Comparison of ENCODE assay signal across 10 mouse cellular contexts in genomic region chr16:10767158-10767557, GRCm38 (mm10). TPM values are rescaled to one million over a fixed set of nuclear protein-coding genes. Genes with fewer than 3 reads are reported as not detected.
DNase-seq lines count a peak whose midpoint lies in the region; ATAC-seq and TF ChIP-seq lines count a peak whose summit lies in the region.
"Had no signal": no experiment of that assay in that cellular context is flagged by ENCODE, and none has a peak within 500 bp of the region (broad histone marks: within the 10 kb centered on the region; RNA-seq: fewer than 3 reads in every experiment).

No protein-coding gene starts in this region.

- ATAC-seq in CD4-positive, CD25-positive, alpha-beta regulatory T cell, adult 4 months, result peak; percentile 27
- ATAC-seq in erythroblast, adult 5-6 weeks (replicated peaks; ENCODE audit: low FRiP score, poor library complexity, severe bottlenecking), result peak; percentile 81

- no peaks in the 10 kb centered on the region for H3K36me3 ChIP-seq in heart, embryonic 10.5 days
- H3K36me3 ChIP-seq in testis, adult 2 months (ENCODE audit: control insufficient read depth, insufficient read depth, low read length), result no peaks in the 10 kb centered on the region
- H3K36me3 ChIP-seq: limb, embryonic 13.5 days had no signal

- WGBS in heart, embryonic 10.5 days, result 35% methylated on average over 4 of the region's 4 CpGs

- H3K27me3 ChIP-seq in heart, embryonic 10.5 days (ENCODE audit: insufficient read depth, poor library complexity, severe bottlenecking), result peaks cover 41% of the 10 kb centered on the region
- H3K27me3 ChIP-seq in testis, adult 2 months (ENCODE audit: control insufficient read depth, insufficient read depth, low read length), result no peaks in the 10 kb centered on the region
- H3K27me3 ChIP-seq: limb, embryonic 13.5 days had no signal

- H3K4me3 ChIP-seq in heart, embryonic 10.5 days, result no peak overlapping the region
- no peak overlapping the region for H3K4me3 ChIP-seq in bone marrow macrophage, adult 2 months (ENCODE audit: insufficient read depth, low read length)
- H3K4me3 ChIP-seq in testis, adult 2 months (ENCODE audit: control insufficient read depth, low read depth, low read length), result no peak overlapping the region
- H3K4me3 ChIP-seq: limb, embryonic 13.5 days had no signal

- TF ChIP-seq POLR2A in bone marrow macrophage, adult 2 months (IDR thresholded peaks at IDR 0.05; ENCODE audit: borderline replicate concordance, low read depth, low read length), result no peak
- no peak for TF ChIP-seq POLR2A in testis, adult 2 months (IDR thresholded peaks at IDR 0.05; ENCODE audit: control insufficient read depth, low read depth, low read length)

- peaks cover 28% of the 10 kb centered on the region for H3K4me1 ChIP-seq in heart, embryonic 10.5 days
- H3K4me1 ChIP-seq in bone marrow macrophage, adult 2 months (ENCODE audit: control insufficient read depth, insufficient read depth, low read length), result peaks cover 5% of the 10 kb centered on the region
- no peaks in the 10 kb centered on the region; the same call in none of the 2 replicates for H3K4me1 ChIP-seq in testis, adult 2 months (ENCODE audit: control insufficient read depth, insufficient read depth, low read length)

- H3K27ac ChIP-seq in heart, embryonic 10.5 days, result no peak overlapping the region
- no peak overlapping the region for H3K27ac ChIP-seq in bone marrow macrophage, adult 2 months (ENCODE audit: insufficient read depth, low read depth, low read length)
- no peak overlapping the region for H3K27ac ChIP-seq in testis, adult 2 months (ENCODE audit: control insufficient read depth, insufficient read depth, low read depth, low read length)
- H3K27ac ChIP-seq: limb, embryonic 13.5 days had no signal

- peak; percentile 46 to 75 for DNase-seq in heart, adult 9 months (ENCODE audit: low spot score in 2 of 2)
- DNase-seq in heart, embryonic 10.5 days (ENCODE audit: low spot score), result no peak
- peak; percentile 75 to 83 for DNase-seq in kidney, postnatal 4 days
- DNase-seq in lung, postnatal 25 days (ENCODE audit: low spot score), result peak; percentile 83

- peak; percentile 21; the same call in 1 of the 2 replicates for TF ChIP-seq CTCF in bone marrow macrophage, adult 2 months (IDR thresholded peaks at IDR 0.05; ENCODE audit: low read depth, low read length)
- peak; percentile 21; the same call in 1 of the 2 replicates for TF ChIP-seq CTCF in testis, adult 2 months (IDR thresholded peaks at IDR 0.05; ENCODE audit: control insufficient read depth, insufficient read depth, insufficient replicate concordance, low read depth, low read length)

- no peaks in the 10 kb centered on the region for H3K9me3 ChIP-seq in heart, embryonic 10.5 days
- H3K9me3 ChIP-seq: limb, embryonic 13.5 days had no signal

RNA-seq across cellular contexts. Expression of gene Socs1, which starts 18.2 kb away (rescaled TPM):
- 3.7 and 4.1 TPM in 2 replicates for polyA plus RNA-seq in heart, embryonic 10.5 days (2016; fragmentation: Nextera tagmentation; extraction: Ambion mirVana)
- polyA plus RNA-seq in CD4-positive, CD25-positive, alpha-beta regulatory T cell, adult 4 months (2017; shearing (Covaris generic)), result 1 to 10 TPM; 2.5 to 3.9 TPM
- 0.57 and 0.75 TPM in 2 replicates for polyA plus RNA-seq in bone marrow macrophage, adult 2 months (2012; ENCODE audit: insufficient read depth, insufficient read length, missing spikeins)
- 0.84 TPM in 1 of 2 replicates, not detected in the other for total RNA-seq in erythroblast, adult 5-6 weeks (2015; ENCODE audit: low replicate concordance)
- total RNA-seq in erythroblast, adult 5-6 weeks (2017; ENCODE audit: low replicate concordance), result 0.56 and 1.2 TPM in 2 replicates
- polyA plus RNA-seq in testis, adult 2 months (2012; rRNA removed), result 4.0 and 5.2 TPM in 2 replicates

RNA-seq across cellular contexts. Expression of gene Tnp2, which starts 21.3 kb away (rescaled TPM):
- polyA plus RNA-seq in heart, embryonic 10.5 days (2016; fragmentation: Nextera tagmentation; extraction: Ambion mirVana), result not detected in 2 replicates
- polyA plus RNA-seq in CD4-positive, CD25-positive, alpha-beta regulatory T cell, adult 4 months (2017; shearing (Covaris generic)), result 1 to 10 TPM; 2.4 to 3.7 TPM
- polyA plus RNA-seq in bone marrow macrophage, adult 2 months (2012; ENCODE audit: insufficient read depth, insufficient read length, missing spikeins), result not detected in 2 replicates
- total RNA-seq in erythroblast, adult 5-6 weeks (2015; ENCODE audit: low replicate concordance), result not detected in 2 replicates
- not detected in 2 replicates for total RNA-seq in erythroblast, adult 5-6 weeks (2017; ENCODE audit: low replicate concordance)
- 28,810 and 28,975 TPM in 2 replicates for polyA plus RNA-seq in testis, adult 2 months (2012; rRNA removed)
- total RNA-seq: adrenal gland, postnatal 4 days had no signal
- polyA plus RNA-seq: limb, embryonic 13.5 days had no signal

RNA-seq across cellular contexts. Expression of gene Prm3, which starts 23.6 kb away (rescaled TPM):
- polyA plus RNA-seq in heart, embryonic 10.5 days (2016; fragmentation: Nextera tagmentation; extraction: Ambion mirVana), result not detected in 2 replicates
- polyA plus RNA-seq in CD4-positive, CD25-positive, alpha-beta regulatory T cell, adult 4 months (2017; shearing (Covaris generic)), result not detected
- not detected in 2 replicates for polyA plus RNA-seq in bone marrow macrophage, adult 2 months (2012; ENCODE audit: insufficient read depth, insufficient read length, missing spikeins)
- not detected in 2 replicates for total RNA-seq in erythroblast, adult 5-6 weeks (2015; ENCODE audit: low replicate concordance)
- total RNA-seq in erythroblast, adult 5-6 weeks (2017; ENCODE audit: low replicate concordance), result not detected in 2 replicates
- polyA plus RNA-seq in testis, adult 2 months (2012; rRNA removed), result 521 and 620 TPM in 2 replicates
- total RNA-seq: adrenal gland, postnatal 4 days had no signal
- polyA plus RNA-seq: limb, embryonic 13.5 days had no signal

RNA-seq across cellular contexts. Expression of gene Prm2, which starts 28.8 kb away (rescaled TPM):
- not detected in 2 replicates for polyA plus RNA-seq in heart, embryonic 10.5 days (2016; fragmentation: Nextera tagmentation; extraction: Ambion mirVana)
- polyA plus RNA-seq in CD4-positive, CD25-positive, alpha-beta regulatory T cell, adult 4 months (2017; shearing (Covaris generic)), result not detected
- polyA plus RNA-seq in bone marrow macrophage, adult 2 months (2012; ENCODE audit: insufficient read depth, insufficient read length, missing spikeins), result not detected in 2 replicates
- not detected in 2 replicates for total RNA-seq in erythroblast, adult 5-6 weeks (2015; ENCODE audit: low replicate concordance)
- total RNA-seq in erythroblast, adult 5-6 weeks (2017; ENCODE audit: low replicate concordance), result not detected in 2 replicates
- polyA plus RNA-seq in testis, adult 2 months (2012; rRNA removed), result 18,395 and 18,587 TPM in 2 replicates
- total RNA-seq: adrenal gland, postnatal 4 days had no signal
- polyA plus RNA-seq: limb, embryonic 13.5 days had no signal

RNA-seq across cellular contexts. Expression of gene Prm1, which starts 38.5 kb away (rescaled TPM):
- 0.36 TPM in 1 of 2 replicates, not detected in the other for polyA plus RNA-seq in heart, embryonic 10.5 days (2016; fragmentation: Nextera tagmentation; extraction: Ambion mirVana)
- under 1 TPM in 1 of 2 experiments, not detected in 1; 0.75 TPM for polyA plus RNA-seq in CD4-positive, CD25-positive, alpha-beta regulatory T cell, adult 4 months (2017; shearing (Covaris generic))
- polyA plus RNA-seq in bone marrow macrophage, adult 2 months (2012; ENCODE audit: insufficient read depth, insufficient read length, missing spikeins), result not detected in 2 replicates
- total RNA-seq in erythroblast, adult 5-6 weeks (2015; ENCODE audit: low replicate concordance), result not detected in 2 replicates
- total RNA-seq in erythroblast, adult 5-6 weeks (2017; ENCODE audit: low replicate concordance), result not detected in 2 replicates
- 15,156 and 19,194 TPM in 2 replicates for polyA plus RNA-seq in testis, adult 2 months (2012; rRNA removed)
- total RNA-seq: adrenal gland, postnatal 4 days had no signal

Comparison
In these comparisons a context has a peak if more than half of its experiments do, and no peak if none do; other contexts are left out.
1. RNA of gene Tnp2, which starts 21.3 kb away (polyA plus RNA-seq): 28,810 to 28,975 TPM in testis, adult 2 months; 2.4 to 3.7 TPM in CD4-positive, CD25-positive, alpha-beta regulatory T cell, adult 4 months, not detected in heart, embryonic 10.5 days and not detected in bone marrow macrophage, adult 2 months; every median in the first group is over 1,000 times any median in the second.
2. RNA of gene Prm3, which starts 23.6 kb away (polyA plus RNA-seq): 521 to 620 TPM in testis, adult 2 months; not detected in heart, embryonic 10.5 days, not detected in CD4-positive, CD25-positive, alpha-beta regulatory T cell, adult 4 months and not detected in bone marrow macrophage, adult 2 months; every median in the first group is over 100 times any median in the second.